Mouse (Mus musculus) left cerebral cortex, adult 2 months (tissue): ENCODE measurements around the gene Slc22a22. TPM values are rescaled to one million over a fixed set of nuclear protein-coding genes. Genes with fewer than 3 reads are reported as not detected.
A peak's percentile ranks its signal among the peaks of the same experiment; 100 is the strongest.
"Not testable (repeated sequence)": the region's sequence is repeated elsewhere in the genome, so short reads cannot be mapped to it uniquely, and the experiment has no call there.

Source experiments
- DNase-seq, 2 experiments: peaks; one replicate each; pipeline ENCODE4 v3.0.0; 2021 to 2022; ENCODE audit warnings: low spot score in 2 of 2, mixed read lengths in 1 of 2; ENCODE audit errors: extremely low spot score in 1 of 2
- H3K27ac ChIP-seq: fragments of 200-600 bp; 2 replicates; pipeline ENCODE4 v1.8.1; 2022
- H3K4me3 ChIP-seq: fragments of 200-600 bp; 2 replicates; pipeline ENCODE4 v1.8.1; 2022
- CTCF ChIP-seq: fragments of 200-600 bp; IDR thresholded peaks from 2 replicates; pipeline ENCODE4 v1.8.1; 2022; ENCODE audit warnings: antibody characterized with exemption, mild to moderate bottlenecking, moderate library complexity
- intact Hi-C: fragments of 180-260 bp; cut with DNase I; formaldehyde crosslinking; loops from one replicate; pipeline ENCODE4 v1.15.1; 2025
- total RNA-seq, 2 experiments: library from RNA; stranded (reverse); gene quantifications; 2 replicates each; pipeline ENCODE4 v1.2.3; 2021

Slc22a22 gene
- total RNA-seq, 2 experiments from 2014 or later = not detected

DNA sequence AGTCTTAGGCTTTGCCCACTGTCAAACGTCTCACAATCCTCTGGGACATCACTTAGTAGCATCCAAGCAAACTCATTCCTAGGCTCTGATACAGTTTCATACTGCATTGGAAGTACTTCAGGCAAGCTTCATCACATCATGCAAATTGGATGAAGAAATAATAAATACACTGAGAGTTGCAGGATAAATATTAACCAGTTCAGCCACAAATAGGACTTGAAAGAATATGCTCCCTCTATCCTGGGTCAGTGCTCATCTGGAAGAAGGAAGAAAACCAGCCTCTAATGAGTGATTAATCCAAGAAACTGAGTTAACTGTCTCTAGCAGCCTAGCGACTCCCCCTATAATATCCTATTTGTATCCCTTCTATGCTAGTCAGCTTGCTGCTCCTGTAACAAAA lies 146.1 kb downstream of the Slc22a22 start:
- Histone ChIP-seq H3K27ac (no peak overlapping the region), H3K4me3 (no peak overlapping the region)
- intact Hi-C loops = no loop called here
- no peak for DNase-seq
- no peak for TF ChIP-seq CTCF

DNA sequence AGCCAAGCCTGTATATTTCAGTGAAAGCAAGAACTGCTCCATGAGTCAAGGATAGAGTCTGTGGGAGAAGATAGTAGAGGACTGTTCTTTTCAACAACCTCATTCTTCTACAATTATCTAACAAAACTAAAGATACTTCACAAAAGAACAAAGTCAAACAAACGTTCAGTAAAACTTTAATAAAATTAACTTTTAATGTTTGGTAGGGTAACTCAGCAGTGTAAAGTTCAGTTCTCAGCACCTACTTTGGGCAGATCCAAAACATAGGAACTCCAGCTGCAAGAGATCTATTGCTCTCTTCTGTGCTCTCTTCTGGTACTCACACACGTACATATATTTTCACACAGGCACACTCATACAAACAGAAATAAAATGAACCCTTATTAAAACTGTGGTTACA lies 159.4 kb downstream of the Slc22a22 start:
- no peak overlapping the region for H3K27ac ChIP-seq
- intact Hi-C loops = no loop called here
- H3K4me3 ChIP-seq = no peak overlapping the region
- DNase-seq = no peak
- no peak for TF ChIP-seq CTCF

DNA sequence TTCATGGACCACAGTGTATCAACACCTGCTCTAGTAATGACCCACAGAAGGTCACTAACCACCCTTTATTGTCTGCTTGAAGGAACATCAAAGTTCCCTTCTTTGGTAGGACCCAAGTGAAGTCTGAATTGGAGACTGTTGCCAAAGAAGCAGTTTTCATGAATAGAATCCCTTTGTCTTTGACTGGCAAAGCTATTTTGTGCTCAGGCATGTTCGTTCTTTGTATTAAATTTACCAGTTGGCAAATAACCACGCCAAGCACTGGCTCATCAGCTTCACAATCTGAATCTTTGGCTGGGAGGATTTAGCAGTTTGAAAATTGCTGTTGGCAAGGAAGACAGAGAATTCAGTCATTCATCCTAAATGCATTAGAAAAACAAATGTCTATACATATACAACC lies 160.9 kb downstream of the Slc22a22 start:
- no peak for TF ChIP-seq CTCF
- Histone ChIP-seq H3K27ac (no peak overlapping the region), H3K4me3 (no peak overlapping the region)
- DNase-seq = no peak
- intact Hi-C loops = no loop called here

DNA sequence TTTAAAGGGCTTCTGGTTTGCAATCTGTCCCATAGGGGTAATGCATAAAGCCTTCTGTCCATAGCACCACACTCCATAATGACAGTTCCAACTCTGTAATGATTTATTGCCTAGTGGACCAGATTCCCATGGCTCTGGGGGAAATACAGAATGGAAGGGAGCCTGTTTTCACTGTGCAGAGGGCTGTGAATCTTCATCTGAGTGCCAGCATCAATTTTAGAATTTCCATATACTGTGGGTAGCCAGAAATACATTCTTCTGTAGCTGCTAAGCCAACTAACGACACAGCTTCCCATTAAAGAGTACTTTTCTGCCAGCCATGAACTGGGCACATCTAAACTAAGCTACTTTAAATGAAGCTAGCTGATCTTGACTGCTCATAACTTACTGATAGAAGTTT lies 174.7 kb downstream of the Slc22a22 start:
- no peak overlapping the region for H3K27ac ChIP-seq
- no peak for TF ChIP-seq CTCF
- no peak for DNase-seq
- intact Hi-C loops = no loop called here
- H3K4me3 ChIP-seq = no peak overlapping the region

DNA sequence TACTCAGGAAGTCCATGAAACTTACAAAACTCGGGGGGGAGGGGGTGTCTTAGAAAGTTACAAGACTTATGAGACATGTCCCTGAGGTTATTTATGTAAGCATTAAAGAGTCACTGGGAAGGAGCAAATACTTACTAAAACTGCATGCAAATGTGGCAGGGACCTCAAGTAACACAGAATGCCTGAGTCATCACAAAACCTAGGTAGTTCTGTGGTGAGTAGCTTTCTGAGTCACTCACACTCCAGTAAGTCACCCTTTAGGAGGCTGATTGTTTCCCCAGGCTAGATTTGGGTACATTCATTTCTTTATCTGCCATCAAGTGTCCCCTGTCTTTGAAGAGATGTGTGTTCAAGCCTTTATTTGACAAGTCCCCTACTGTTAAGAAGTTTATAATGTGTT lies 198.9 kb downstream of the Slc22a22 start:
- Histone ChIP-seq H3K4me3 (no peak overlapping the region), H3K27ac (no peak overlapping the region)
- TF ChIP-seq CTCF = no peak
- DNase-seq = no peak
- intact Hi-C loops = no loop called here

DNA sequence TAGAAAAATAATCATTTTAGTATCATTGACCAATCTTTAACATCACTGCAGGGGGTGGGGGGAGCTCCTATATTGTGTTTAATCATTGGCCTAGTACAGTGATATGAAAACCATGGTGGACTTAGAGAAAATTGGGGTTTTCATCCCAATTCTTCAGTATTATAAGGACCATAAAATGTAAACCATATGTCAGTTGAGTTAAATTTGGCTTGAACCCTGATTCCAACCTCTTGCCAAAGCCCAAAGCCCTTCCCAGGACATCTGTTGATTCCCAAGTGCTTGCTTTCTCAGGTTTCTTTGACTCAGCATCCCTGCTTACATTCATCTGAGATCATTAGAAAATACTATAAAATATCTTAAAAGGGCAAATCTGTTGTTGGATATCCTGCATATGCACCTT lies 201.0 kb downstream of the Slc22a22 start:
- TF ChIP-seq CTCF = no peak
- intact Hi-C loops = no loop called here
- Histone ChIP-seq H3K27ac (no peak overlapping the region), H3K4me3 (no peak overlapping the region)
- no peak for DNase-seq

DNA sequence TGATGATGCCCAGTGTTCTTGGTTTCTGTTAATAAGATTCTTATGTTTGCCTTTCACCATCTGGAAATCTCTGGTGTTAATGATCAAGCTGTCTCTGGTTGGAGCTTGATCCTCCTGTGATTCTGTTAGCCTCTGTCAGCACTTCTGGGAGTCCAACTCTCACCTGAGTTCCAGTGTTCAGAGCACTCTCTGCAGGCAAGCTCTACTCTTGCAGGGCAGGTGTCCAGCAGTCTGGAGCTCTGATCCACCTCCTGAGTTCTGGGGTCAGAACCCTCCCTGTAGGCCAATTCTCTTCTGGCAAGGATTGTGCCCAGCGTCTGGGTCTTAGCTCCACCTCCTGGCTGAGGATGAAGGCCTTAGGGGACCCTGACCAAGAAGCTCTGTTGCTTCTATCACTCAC lies 237.4 kb downstream of the Slc22a22 start:
- intact Hi-C loops, DNase-seq, H3K4me3 ChIP-seq, H3K27ac ChIP-seq: not testable (repeated sequence)

DNA sequence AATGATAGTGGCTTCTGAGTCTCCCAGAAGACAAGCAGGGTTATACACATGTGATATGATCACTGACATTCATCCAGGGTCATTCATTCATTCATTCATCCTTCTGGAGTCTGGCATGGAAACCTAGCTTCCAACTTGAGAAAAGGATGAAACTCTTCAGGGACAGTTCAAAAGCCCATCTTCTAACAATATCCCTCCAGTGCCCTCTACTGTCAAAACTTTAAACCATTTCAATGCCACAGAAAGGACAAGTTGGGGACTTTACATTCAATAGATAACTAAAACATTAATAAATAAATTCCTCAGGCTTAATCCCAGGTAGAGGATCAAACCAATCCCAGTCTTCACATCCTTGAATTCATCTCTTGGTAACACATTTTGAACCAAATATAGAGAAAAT lies 247.0 kb downstream of the Slc22a22 start:
- intact Hi-C loops = loop anchor here (5.0 kb wide), 2 partner anchors 533 to 893 kb away; no protein-coding TSS in a partner anchor

DNA sequence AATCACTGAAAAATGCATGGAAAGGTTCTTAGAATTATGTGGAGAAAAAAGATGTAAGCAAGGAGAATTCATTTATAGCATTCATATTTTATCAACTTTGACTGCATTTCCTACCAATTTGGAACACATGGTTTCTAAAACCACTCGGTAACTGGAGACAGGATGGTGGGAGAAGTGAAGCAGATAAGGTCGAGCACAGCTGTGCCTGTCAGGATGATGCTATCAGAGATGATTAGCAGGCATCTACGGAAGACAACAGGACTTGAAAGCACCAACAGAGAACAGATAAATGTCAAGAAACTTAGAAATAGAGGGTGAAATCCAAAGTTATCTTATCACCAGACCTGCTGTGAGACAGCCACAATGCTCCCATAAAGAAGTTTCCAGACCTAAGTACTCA lies 272.1 kb downstream of the Slc22a22 start:
- no peak for DNase-seq
- no peak for TF ChIP-seq CTCF
- H3K4me3 ChIP-seq = no peak overlapping the region
- intact Hi-C loops = no loop called here
- H3K27ac ChIP-seq = no peak overlapping the region

More for the DNA sequence above, 247.0 kb downstream of the Slc22a22 start:
- Histone ChIP-seq H3K27ac (no peak overlapping the region), H3K4me3 (no peak overlapping the region)
- DNase-seq = no peak
- peak; percentile 39 for TF ChIP-seq CTCF

DNA sequence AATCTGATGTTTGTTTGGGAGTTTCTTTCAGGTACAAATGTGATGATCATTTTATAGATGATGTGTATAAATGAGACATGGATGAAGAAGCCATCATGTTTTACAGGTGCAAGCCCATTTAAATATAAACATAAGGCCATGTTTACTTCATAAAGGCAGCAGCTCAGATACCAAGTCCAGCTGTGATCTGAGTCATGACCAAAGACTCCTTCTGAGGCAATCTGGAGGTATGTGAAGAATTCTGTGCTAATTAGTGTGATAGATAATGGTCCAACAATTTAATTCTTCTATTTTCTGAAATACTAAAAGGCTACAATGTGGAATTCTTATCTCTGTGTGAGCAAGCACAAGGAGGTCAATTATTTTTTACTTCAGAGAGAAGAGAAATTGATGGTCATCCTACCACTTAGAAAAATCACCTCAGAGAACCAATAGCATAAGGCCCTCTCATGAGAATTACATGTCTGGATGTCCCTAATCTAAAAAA lies 272.9 kb downstream of the Slc22a22 start:
- intact Hi-C loops = no loop called here
- no peak overlapping the region for H3K27ac ChIP-seq
- no peak for DNase-seq
- TF ChIP-seq CTCF = no peak
- H3K4me3 ChIP-seq = no peak overlapping the region
